Mouse (Mus musculus) left cerebral cortex, postnatal 36 days (tissue): ENCODE results near the gene Hhip. TPM values are rescaled to one million over a fixed set of nuclear protein-coding genes. Genes with fewer than 3 reads are reported as not detected.
A peak's percentile ranks its signal among the peaks of the same experiment; 100 is the strongest.

Source experiments
- DNase-seq, 2 experiments: peaks; one replicate each; pipeline ENCODE4 v3.0.0; 2021 to 2022; ENCODE audit warnings: low spot score in 2 of 2, mixed read lengths in 1 of 2
- intact Hi-C: fragments of 180-260 bp; cut with DNase I; formaldehyde crosslinking; loops from one replicate; pipeline ENCODE4 v1.15.1; 2025
- total RNA-seq, 2 experiments: library from RNA; stranded (reverse); gene quantifications; 2 replicates each; pipeline ENCODE4 v1.2.3; 2021

The Hhip gene
- 1 to 10 TPM; 4.3 to 4.5 TPM for total RNA-seq

GRCm38 (mm10) chr8:80057198-80058174 is at the start of gene Hhip:
Hhip (minus strand) TSS chr8:80058006.
- intact Hi-C loops = no loop called here

GRCm38 (mm10) chr8:80087021-80087420 is 29.2 kb upstream of the Hhip start:
- intact Hi-C loops = no loop called here
- DNase-seq = no peak

More at GRCm38 (mm10) chr8:80057198-80058174, at the start of gene Hhip:
- DNase-seq = peak; percentile 32 to 67

- DNase-seq = peak; percentile 17 to 23
- intact Hi-C loops = no loop called here
Measured at GRCm38 (mm10) chr8:80058193-80058592, 387 bp upstream of the Hhip start.

GRCm38 (mm10) chr8:80056331-80057070 is 1.3 kb downstream of the Hhip start:
- intact Hi-C loops = no loop called here
- no peak for DNase-seq

- DNase-seq = no peak
Measured at GRCm38 (mm10) chr8:80055777-80056176, 2.0 kb downstream of the Hhip start.

GRCm38 (mm10) chr8:80055094-80055493 is 2.7 kb downstream of the Hhip start:
- intact Hi-C loops = no loop called here
- DNase-seq = no peak

More at GRCm38 (mm10) chr8:80055777-80056176, 2.0 kb downstream of the Hhip start:
- intact Hi-C loops = no loop called here

- DNase-seq = no peak
- intact Hi-C loops = no loop called here
Measured at GRCm38 (mm10) chr8:80054216-80054615, 3.6 kb downstream of the Hhip start.

GRCm38 (mm10) chr8:80052838-80053237 is 5.0 kb downstream of the Hhip start:
- intact Hi-C loops = no loop called here
- no peak for DNase-seq

- intact Hi-C loops = no loop called here
- DNase-seq = no peak
Measured at GRCm38 (mm10) chr8:80051494-80051893, 6.3 kb downstream of the Hhip start.

- DNase-seq = no peak
- intact Hi-C loops = no loop called here
Measured at GRCm38 (mm10) chr8:80049256-80050005, 8.4 kb downstream of the Hhip start.

GRCm38 (mm10) chr8:80048256-80048655 is 9.6 kb downstream of the Hhip start:
- intact Hi-C loops = no loop called here

GRCm38 (mm10) chr8:80037644-80038253 is 20.1 kb downstream of the Hhip start:
- DNase-seq = no peak
- intact Hi-C loops = no loop called here

More at GRCm38 (mm10) chr8:80048256-80048655, 9.6 kb downstream of the Hhip start:
- DNase-seq = no peak

GRCm38 (mm10) chr8:80032604-80033003 is 25.2 kb downstream of the Hhip start:
- intact Hi-C loops = no loop called here
- no peak for DNase-seq

- intact Hi-C loops = no loop called here
Measured at GRCm38 (mm10) chr8:80031330-80032293, 26.2 kb downstream of the Hhip start.

GRCm38 (mm10) chr8:80029631-80030030 is 28.2 kb downstream of the Hhip start:
- intact Hi-C loops = no loop called here
- DNase-seq = no peak

More at GRCm38 (mm10) chr8:80031330-80032293, 26.2 kb downstream of the Hhip start:
- DNase-seq = no peak

GRCm38 (mm10) chr8:80020469-80020868 is 37.3 kb downstream of the Hhip start:
- DNase-seq = no peak
- intact Hi-C loops = no loop called here

GRCm38 (mm10) chr8:80015818-80016217 is 42.0 kb downstream of the Hhip start:
- intact Hi-C loops = no loop called here
- DNase-seq = no peak

GRCm38 (mm10) chr8:80004421-80004820 is 53.4 kb downstream of the Hhip start:
- DNase-seq = no peak

More at GRCm38 (mm10) chr8:80004421-80004820, 53.4 kb downstream of the Hhip start:
- intact Hi-C loops = no loop called here
